Mouse (Mus musculus) heart, postnatal 25 days (tissue): ENCODE data around the gene Ascc3. TPM values are rescaled to one million over a fixed set of nuclear protein-coding genes. Genes with fewer than 3 reads are reported as not detected.

Source experiments
- DNase-seq: peaks from one replicate; pipeline ENCODE4 v3.0.0; 2022; ENCODE audit warnings: low spot score
- intact Hi-C: fragments of 180-260 bp; cut with DNase I; formaldehyde crosslinking; loops from one replicate; pipeline ENCODE4 v1.15.1; 2025
- total RNA-seq, 2 experiments: library from RNA; stranded (reverse); gene quantifications; 2 replicates each; pipeline ENCODE4 v1.2.3; 2021

Gene Ascc3
- 10 to 100 TPM; 11.9 to 12.0 TPM for total RNA-seq

DNA sequence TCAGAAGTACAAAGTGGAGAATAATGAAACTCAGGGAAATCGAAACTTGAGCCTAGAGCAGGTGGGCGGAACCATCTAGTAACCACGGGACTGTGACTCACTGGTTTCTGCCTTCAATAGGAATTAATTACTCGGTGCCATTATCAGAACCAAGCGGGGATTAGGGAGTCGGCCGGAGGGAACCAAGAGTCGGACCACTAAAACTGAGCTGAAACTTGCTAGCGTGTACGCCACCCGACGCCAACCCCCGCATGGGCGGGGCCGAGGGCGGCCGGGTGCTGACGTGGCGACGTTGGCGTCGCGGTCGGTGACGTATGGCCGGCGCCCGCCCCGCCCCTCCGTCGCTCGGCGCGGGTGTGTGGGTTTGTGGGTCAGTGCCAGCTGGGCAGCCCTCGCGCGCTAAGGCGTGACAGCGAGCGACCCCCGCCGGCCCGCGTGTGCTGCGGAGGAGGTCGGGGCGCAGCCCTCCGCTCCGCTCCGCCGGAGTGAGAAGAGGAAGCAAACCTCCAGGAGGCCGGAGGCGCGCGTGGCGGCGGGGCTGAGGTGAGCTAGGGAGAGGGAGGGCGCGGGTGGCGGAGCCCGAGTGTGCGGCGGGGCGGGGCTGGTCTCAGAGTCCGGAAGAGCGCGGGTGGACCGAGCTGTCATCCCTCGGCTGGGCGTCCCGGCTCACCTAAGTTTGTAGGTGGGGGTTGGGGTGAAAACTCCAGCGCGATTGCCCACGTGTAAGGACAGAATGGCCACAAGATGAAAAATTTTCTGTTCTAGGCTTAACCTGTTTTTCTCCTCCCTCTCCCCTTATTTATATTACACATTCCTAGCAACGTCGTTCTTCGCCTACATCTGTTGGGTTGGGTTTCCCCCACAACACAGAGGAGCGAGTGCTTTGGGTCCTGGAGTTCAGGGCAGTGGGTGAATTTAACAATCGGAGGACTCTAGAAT is at the start of gene Ascc3:
Gene Ascc3, plus strand, starts transcription at position 315 of the 939 bp plus-strand sequence.
- intact Hi-C loops, result loop anchor here (5.0 kb wide), 1 partner anchor 310 kb away; no protein-coding TSS in a partner anchor
- peak; percentile 86 for DNase-seq

DNA sequence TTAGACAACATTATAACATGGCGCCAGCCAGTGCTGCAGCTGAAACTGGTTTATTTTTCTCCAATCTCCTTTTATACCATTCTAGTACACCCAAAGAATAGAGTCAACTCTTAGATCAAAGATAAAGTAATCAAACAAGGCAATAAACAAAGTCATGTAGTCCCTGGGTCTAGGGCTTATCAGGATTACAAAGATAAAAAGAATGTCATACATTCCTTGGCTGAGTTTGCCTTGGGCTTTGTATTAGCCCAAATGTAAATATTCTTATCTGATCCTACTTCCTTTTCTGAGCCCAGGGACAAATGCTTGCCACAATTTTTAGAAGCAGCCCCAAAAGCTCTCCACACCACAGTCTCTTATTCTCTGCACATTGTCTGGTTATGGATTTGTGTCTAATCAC is 7.7 kb upstream of the Ascc3 start:
- DNase-seq, result no peak
- intact Hi-C loops, result no loop called here

DNA sequence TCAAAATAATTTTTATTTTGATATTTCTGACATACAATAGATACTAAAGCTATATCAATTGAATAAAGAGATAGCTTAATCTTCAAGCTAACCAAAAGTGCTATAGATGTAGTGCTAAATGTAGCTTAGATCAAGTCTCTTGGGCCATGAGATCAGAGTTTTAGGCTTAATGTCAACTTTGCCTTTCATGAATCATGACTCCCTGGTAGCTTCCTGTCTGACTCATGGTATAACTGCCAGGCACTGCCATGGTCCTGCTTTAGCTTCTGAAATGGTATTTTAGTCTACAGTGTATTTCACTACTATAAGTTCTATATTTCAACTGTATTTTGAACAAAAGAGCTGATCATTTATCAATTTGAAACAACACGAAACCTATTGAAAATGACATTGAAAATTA is 5.9 kb upstream of the Ascc3 start:
- DNase-seq, result no peak
- intact Hi-C loops, result no loop called here

DNA sequence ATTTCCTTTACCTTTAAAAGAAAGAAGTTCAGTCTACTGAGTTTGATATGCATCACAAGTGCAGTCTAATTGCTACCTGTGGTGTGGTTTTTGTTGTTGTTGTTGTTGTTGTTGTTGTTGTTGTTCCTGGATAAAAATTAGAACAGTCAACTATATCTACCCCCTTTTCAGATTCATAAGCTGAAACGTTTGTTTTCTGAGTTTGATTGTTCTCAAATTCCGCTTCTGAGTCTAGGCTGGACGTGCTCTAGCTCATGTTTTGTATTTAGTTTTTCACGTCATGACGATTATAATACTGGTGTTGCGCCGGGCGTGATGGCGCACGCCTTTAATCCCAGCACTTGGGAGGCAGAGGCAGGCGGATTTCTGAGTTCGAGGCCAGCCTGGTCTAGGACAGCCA is 902 bp downstream of the Ascc3 start:
- intact Hi-C loops, result loop anchor here (5.0 kb wide), 1 partner anchor 309 kb away; no protein-coding TSS in a partner anchor

DNA sequence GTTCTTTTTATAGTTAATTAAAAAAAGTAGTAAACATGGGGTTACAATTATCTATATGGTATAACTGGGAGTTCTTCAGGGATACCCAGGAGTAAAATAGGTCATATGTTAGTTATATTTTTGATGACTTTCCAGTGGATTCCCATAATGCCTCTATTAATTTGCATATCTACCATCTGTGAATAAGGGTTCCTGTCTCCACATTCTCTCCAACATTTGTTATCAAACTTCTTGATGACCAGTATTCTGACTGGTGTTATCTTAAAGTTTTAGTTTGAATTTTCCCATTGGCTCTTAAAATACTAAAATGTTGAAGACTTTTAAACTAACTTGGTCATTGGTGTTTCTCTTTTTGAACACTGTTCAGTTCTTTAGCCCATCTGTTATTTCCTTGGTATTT is 2.9 kb downstream of the Ascc3 start:
- intact Hi-C loops, result no loop called here
- no peak for DNase-seq

More for the DNA sequence above, 902 bp downstream of the Ascc3 start:
- no peak for DNase-seq

DNA sequence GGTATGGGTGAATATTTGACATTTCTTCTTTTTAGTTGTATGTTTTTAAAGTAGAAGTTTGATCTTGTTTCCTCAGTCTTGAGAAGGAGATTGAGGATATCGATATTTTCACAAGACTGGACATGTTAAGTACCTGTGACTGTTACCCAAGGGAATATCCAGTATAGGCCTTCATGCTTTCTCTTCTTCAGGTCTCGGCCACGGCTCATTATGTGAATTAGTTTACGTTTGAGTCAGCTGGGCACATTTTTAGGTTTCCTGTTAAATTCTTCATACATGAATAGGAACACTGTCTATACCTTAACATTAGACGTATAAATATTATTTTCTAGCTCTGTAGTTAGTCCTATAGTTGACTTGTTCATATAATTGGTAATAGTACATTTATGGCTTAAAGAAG is 12.4 kb downstream of the Ascc3 start:
- no peak for DNase-seq
- intact Hi-C loops, result no loop called here

DNA sequence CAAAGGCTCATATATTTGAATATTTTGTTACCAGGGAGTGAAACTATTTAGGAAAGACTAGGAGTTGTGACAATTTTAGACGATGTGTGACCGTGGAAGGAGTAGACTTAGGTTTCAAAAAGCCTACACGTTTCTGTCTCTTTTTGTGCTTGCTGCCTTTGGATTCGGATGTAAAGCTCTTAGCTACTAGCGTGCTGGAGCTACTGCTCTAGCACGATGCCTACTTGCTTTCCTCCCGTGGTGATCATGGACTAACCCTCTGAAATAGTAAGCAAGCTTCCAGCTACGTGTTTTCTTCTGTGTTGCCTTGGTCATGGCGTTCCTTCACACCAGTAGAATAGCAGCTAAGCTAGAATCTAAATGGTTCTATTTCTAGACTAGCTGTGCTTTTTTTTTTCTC is 21.4 kb downstream of the Ascc3 start:
- intact Hi-C loops, result no loop called here
- DNase-seq, result no peak

DNA sequence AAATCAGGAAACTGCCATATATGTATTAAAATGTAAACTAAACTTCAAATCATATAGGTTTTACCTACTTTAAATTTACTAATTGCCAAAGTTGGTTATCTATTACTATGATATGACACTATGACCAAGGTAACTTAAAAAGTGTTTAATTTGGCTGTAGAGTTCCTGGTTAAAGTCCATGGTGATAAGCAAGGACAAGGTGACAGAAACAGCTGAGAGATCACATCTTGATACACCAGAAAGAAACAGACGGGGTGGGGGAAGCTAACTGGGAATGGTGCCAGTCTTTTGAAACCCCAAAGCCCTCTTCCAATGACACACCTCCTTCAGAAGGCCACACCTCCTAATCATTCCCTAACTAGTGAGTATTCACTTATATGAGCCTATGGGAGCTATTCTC is 33.4 kb downstream of the Ascc3 start:
- intact Hi-C loops, result no loop called here
- no peak for DNase-seq

DNA sequence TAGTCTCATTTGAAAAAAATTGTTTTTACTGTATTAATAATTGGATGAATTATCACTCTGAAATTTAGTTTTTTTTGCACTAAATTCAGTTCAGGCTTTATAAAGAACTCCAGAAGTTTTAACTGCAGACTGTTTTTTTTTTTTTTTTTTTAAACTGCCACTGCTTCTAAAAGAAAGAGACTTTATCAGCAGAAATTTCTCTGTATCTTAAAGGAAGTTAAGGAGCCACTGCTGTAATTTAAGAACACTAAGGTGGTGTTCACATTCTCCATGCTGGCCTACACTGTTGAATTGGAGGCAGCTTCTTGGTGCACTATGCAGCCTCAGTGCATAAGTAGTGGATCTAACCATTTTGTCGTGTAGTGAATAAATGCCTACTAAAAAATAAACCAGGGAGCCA is 47.1 kb downstream of the Ascc3 start:
- intact Hi-C loops, result no loop called here

DNA sequence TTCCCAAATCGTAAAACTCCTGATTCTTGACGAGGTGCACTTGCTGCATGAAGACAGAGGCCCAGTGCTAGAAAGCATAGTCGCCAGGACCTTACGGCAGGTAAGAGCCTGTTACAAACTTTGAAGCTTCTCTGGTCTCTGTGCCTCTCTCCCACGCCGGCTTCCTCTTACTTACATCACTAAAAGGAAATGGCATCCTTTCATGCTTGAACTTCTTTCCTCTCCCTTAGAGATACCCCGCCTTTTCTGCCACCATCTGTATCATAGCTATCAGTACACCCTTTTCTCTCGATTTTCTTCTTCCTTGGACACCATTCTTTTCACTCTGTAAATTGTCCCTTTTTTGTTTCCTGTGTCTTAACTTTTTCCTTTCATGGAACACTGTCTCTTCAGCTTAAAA is 58.1 kb downstream of the Ascc3 start:
- DNase-seq, result no peak
- intact Hi-C loops, result no loop called here

More for the DNA sequence above, 47.1 kb downstream of the Ascc3 start:
- DNase-seq, result no peak

DNA sequence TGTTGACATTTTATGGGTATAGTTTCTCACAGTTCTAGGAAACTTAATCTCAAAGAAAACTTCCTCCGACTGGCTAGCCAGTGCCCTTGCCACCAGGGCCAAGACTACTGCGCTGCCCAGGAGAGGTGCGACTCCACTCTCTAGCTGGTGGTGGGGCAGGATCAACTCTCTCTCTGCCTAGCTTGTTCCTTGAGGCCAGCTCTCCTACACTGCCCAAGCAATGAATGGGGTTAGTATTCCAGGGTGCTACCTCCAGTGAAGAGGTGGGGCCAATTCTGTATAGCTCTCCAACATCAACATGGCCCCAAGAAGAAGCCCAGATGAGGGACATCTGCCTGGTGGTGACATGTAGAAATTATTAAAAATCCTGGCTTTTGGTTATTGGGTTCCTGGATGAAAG is 61.1 kb downstream of the Ascc3 start:
- DNase-seq, result no peak
- intact Hi-C loops, result no loop called here

DNA sequence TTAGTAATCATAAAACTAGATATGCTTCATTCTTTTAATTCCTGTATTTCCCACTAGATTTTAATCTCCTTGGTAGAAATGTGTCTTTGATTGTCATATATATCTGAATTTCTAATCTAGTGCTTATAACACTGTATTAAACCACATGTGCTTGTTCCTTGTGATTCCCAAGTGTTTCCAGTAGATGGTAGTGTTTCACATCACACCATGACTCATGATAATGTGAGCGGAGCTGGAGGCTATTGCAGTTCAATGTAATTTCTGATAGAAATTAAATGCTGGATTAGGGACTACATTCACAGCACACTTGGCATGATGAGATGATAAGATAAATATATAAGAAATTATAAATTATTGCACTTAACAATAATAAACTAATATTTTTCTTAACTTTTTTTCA is 64.9 kb downstream of the Ascc3 start:
- no peak for DNase-seq

DNA sequence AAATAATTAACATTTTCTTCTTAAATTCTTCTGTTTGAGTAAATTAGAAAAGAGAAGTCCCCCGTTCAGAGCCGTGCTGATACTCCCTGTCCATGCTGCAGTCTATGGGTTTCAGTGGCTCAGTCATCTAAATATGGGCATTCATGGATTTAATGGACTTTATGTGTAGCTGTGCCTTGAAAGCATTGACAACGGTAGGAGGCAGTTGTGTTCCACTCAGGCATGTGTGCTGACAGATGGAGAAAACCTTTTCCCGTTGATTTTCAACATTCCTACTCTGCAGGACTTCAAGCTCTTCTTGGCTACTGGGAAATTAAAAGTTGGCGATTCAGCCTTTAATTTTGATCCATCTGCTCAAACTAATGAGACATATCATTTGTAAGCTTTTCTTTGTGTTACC is 79.0 kb downstream of the Ascc3 start:
- intact Hi-C loops, result no loop called here
- no peak for DNase-seq

More for the DNA sequence above, 64.9 kb downstream of the Ascc3 start:
- intact Hi-C loops, result no loop called here

DNA sequence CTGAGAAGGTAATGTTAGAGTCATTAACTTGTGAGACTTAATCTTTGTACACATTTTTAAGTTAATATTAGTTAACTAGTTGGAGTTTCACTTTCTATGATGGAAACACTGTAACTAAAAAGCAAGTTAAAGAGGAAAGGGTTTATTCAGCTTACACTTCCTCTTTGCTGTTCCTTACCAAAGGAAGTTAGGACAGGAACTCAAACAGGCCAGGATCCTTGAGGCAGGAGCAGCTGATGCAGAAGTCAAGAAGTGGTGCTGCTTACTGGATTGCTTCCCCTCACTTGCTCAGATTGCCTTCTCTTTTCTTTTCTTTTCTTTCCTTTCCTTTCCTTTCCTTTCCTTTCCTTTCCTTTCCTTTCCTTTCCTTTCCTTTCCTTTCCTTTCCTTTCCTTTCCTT is 97.9 kb downstream of the Ascc3 start:
- DNase-seq, result no peak
- intact Hi-C loops, result no loop called here

DNA sequence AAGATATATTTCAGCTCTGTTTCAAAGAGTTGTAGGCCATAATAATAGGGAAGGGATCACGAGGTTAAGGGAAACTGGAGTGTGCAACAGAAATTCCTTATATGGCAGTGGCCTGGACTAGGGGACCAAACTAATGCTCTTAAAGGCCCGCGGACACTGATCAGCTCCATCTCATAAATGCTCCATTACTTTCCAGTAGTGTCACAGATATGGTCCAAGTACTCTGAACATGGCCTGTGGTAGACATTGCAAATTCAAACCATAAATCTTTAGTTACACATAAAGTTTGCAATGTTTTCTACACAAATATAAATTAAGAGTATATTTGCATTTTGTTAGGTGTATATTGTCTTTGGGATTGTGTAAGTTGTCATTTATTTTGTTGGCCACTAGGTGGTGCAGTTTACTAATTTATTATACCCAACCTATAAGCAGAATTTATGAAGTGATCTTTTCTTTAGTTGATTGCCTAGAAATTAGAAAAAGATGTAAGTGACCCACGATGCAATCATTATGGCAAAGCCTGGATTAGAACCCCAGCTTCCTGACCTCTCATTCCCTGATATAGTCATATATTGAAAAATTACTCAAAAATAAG is 106.5 kb downstream of the Ascc3 start:
- intact Hi-C loops, result no loop called here
- no peak for DNase-seq

DNA sequence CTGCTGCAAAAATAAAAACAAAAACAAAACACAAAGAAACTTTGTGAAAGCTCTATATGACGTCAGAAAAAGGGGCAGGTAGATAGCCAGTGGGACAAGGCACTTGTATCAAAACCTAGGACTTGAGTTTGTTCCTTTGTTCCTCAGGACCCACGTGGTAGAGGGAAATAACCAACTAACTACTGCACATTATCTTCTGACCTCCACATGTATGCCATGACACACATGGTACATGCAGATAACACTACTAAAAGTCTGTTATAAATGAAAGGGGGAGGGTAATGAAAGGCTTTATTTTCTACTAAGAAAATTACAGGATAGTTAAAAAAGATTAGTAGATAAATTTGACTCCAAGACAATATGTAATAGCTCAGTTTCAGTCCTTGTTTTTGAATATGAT is 109.3 kb downstream of the Ascc3 start:
- intact Hi-C loops, result loop anchor here (5.0 kb wide), 1 partner anchor 706 kb away; no protein-coding TSS in a partner anchor
- no peak for DNase-seq

DNA sequence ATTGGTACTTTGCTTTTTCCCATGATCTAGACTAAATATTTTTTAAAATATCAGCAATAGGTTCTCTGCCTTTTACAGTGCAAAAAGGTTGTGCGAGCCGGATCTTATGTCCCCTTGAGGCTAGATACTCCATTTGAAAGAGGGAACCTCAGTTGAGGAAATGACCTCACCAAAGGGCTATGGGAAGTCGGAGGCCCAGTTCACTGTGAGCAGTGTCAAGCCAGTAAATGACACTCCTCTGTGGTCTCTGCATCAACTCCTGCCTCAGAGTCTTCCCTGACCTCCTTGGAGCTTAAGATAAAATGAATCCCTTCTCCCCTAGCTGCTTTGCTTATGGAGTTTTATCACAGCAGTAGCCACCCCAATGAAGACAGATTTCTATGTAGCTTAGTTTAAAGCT is 109.9 kb downstream of the Ascc3 start:
- intact Hi-C loops, result loop anchor here (5.0 kb wide), 1 partner anchor 705 kb away; no protein-coding TSS in a partner anchor
- DNase-seq, result no peak

DNA sequence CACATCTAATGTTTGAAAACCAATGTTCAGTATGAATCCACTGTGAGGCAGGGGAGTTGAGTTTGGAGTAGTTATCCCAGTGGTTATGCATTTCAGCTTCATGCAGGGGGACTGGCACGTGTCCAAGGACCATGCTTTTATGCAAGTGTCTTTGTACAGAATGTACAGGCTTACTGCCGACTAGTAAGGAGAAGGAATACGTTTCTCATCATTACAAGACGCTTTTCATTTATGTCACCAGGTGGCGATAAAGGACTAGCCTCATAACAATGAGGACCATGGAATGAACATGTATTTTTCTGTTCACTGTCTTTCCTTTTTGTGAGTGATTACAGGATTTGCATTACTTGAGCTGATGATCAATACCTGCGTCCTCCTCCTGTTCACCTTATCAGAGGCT is 111.7 kb downstream of the Ascc3 start:
- intact Hi-C loops, result loop anchor here (5.0 kb wide), 1 partner anchor 703 kb away; no protein-coding TSS in a partner anchor
- DNase-seq, result no peak

DNA sequence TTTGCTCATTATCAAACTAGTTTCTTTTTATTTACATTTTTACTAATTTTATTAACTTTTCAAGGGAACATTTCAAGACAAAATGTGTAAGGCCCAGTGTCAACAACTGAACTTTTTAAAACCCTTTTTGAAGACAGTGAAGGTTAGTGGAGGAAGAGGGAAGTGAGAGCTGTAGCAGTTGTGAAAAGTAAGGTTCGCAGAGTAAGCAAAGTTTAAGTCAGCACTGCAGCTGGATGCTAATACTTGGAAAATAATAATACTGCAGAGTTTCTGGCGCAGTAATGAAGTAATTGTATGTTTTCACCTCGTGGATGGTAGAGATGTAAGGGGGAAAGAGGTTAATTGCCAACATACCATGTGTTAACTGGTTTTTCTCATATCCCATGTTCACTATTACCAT is 112.4 kb downstream of the Ascc3 start:
- no peak for DNase-seq
- intact Hi-C loops, result loop anchor here (5.0 kb wide), 1 partner anchor 702 kb away; no protein-coding TSS in a partner anchor

DNA sequence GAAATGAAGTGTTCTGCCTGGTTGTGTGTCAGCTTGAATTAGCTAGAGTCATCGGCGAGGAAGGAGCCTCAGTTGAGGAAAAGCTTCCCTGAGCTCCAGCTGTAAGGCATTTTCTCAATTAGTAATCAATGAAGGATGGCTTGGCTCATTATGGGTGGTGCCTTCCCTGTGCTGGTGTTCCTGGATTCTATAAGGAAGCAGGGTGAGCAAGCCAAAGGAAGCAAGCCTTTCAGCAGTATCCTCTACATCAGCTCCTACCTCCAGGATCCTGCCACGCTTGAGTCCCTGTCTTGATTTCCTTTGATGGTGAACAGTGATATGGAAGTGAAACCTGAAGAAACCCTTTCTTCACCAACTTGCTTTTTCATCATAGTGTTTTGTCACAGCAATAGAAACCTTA is 118.8 kb downstream of the Ascc3 start:
- no peak for DNase-seq
- intact Hi-C loops, result no loop called here

DNA sequence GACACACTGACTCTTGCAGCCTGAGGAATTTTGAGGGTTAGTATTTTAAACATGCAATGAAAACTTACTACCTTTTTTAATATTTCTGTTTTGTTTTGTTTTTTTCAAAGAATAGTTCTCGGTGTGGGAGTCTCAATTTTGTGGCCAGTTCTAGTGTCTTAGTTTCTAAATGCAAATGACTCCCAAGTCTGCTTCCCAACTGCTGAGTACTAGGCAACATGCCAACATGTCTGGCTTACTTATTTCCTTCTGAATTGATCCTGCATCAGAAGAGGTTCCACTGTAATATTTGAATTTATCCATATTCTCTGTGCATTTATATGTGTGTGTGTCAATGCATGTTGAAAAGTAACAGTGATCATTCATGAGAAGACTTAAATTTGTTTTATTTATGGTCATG is 119.3 kb downstream of the Ascc3 start:
- DNase-seq, result no peak
- intact Hi-C loops, result no loop called here
